Mouse (Mus musculus) frontal cortex, postnatal 14 days (tissue): Measurements from ENCODE around the gene Abhd17a.

Experiments
- DNase-seq, 2 experiments: peaks; one replicate each; pipeline ENCODE4 v3.0.0; 2022; ENCODE audit warnings: low spot score in 2 of 2

The Abhd17a gene

GRCm38 (mm10) chr10:80589879-80590854 lies at the start of gene Abhd17a:
Abhd17a (minus strand) TSS chr10:80590341.
- peak; percentile 90 to 93 for DNase-seq

- DNase-seq: no peak
These were observed 45.2 kb upstream of the Abhd17a start for GRCm38 (mm10) chr10:80635345-80635744.

- DNase-seq: no peak
These were observed 38.8 kb upstream of the Abhd17a start for GRCm38 (mm10) chr10:80628925-80629324.

- DNase-seq: no peak
These were observed 37.5 kb upstream of the Abhd17a start for GRCm38 (mm10) chr10:80627685-80628084.

GRCm38 (mm10) chr10:80625764-80626163 lies 35.6 kb upstream of the Abhd17a start:
- no peak for DNase-seq

GRCm38 (mm10) chr10:80623457-80624191 lies 33.5 kb upstream of the Abhd17a start:
- no peak for DNase-seq

- peak; percentile 62 to 64 for DNase-seq
These were observed 32.7 kb upstream of the Abhd17a start, which contains the start of gene Csnk1g2 for GRCm38 (mm10) chr10:80622661-80623456. Csnk1g2 (plus strand) TSS chr10:80622838.

- DNase-seq: peak; percentile 99
These were observed 32.0 kb upstream of the Abhd17a start for GRCm38 (mm10) chr10:80621940-80622660.

- no peak for DNase-seq
These were observed 31.5 kb upstream of the Abhd17a start for GRCm38 (mm10) chr10:80621690-80621939.

GRCm38 (mm10) chr10:80620796-80621689 lies 30.9 kb upstream of the Abhd17a start:
- no peak for DNase-seq

- DNase-seq: no peak
These were observed 30.2 kb upstream of the Abhd17a start for GRCm38 (mm10) chr10:80620365-80620764.

GRCm38 (mm10) chr10:80619465-80620244 lies 29.5 kb upstream of the Abhd17a start:
- no peak for DNase-seq

- no peak for DNase-seq
These were observed 28.0 kb upstream of the Abhd17a start for GRCm38 (mm10) chr10:80618181-80618580.

GRCm38 (mm10) chr10:80614351-80614750 lies 24.2 kb upstream of the Abhd17a start:
- no peak for DNase-seq

GRCm38 (mm10) chr10:80613821-80614220 lies 23.7 kb upstream of the Abhd17a start:
- DNase-seq: no peak

GRCm38 (mm10) chr10:80611905-80612304 lies 21.8 kb upstream of the Abhd17a start:
- DNase-seq: no peak

- DNase-seq: no peak
These were observed 20.9 kb upstream of the Abhd17a start for GRCm38 (mm10) chr10:80611024-80611423.

GRCm38 (mm10) chr10:80610116-80610785 lies 20.1 kb upstream of the Abhd17a start:
- no peak for DNase-seq
